Mouse (Mus musculus): ENCODE data around the gene Zfp398.
"Not testable (repeated sequence)": the region's sequence is repeated elsewhere in the genome, so short reads cannot be mapped to it uniquely, and the experiment has no call there.

Zfp398 gene

DNA sequence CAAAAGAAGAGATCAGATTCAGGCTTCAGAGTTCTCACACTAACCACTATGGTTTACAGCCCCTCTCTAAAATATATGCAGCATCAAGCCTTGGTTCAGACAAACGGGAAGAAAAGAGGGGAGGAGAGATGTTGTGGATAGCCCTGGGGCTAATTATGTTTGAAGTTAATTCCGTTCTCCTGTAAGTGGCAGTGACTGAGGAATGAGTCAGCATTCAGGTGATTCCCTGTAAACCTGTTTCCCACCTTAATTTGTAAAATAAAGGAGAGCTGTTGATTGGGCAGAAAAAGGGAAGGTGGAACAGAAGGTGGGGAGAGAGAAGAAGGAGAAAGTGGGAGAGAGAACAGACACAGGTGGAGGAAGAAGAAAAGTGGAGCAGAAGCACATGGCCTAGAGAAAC lies 11.2 kb upstream of the Zfp398 start:
- no peak for DNase-seq (ENCODE audit: low read depth)

DNA sequence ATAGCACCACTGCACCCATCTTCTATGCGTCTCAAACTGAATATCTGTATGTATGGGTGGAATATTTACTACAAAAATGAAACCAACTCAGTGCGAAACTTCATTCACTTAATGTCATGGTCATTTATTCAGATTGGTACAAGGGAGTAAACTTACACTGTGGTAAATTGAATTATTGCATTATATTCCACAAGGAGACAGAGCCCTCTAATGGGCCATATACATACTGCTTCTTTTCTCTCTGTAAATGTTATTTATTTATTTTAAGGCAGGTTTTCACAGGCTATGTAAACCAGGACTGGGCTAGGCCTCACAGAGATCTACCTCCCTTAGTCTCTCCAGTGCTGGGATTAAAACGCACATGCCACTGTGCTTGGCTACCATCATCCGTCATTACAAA lies 8.0 kb upstream of the Zfp398 start:
- DNase-seq (ENCODE audit: low read depth) = no peak

DNA sequence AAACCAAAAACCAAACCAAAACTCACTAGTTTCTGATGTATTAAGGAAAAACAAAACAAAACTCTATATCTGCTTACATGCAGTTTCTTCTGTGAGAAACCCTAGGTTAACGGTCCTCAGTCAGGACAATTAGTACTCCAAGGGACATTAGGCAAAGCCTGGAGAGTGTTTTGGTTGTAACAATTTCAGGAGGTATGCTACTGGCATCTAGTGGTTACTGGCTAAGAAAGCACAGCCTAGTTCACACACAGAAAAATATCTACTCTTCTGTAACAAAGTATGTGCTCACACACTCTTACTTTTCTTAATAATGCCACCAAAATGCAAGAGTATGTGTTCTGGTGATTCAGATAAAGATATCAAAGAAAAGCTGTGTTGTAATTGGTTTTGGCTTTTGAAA lies 6.5 kb upstream of the Zfp398 start:
- peak; percentile 51 for DNase-seq (ENCODE audit: low read depth)

DNA sequence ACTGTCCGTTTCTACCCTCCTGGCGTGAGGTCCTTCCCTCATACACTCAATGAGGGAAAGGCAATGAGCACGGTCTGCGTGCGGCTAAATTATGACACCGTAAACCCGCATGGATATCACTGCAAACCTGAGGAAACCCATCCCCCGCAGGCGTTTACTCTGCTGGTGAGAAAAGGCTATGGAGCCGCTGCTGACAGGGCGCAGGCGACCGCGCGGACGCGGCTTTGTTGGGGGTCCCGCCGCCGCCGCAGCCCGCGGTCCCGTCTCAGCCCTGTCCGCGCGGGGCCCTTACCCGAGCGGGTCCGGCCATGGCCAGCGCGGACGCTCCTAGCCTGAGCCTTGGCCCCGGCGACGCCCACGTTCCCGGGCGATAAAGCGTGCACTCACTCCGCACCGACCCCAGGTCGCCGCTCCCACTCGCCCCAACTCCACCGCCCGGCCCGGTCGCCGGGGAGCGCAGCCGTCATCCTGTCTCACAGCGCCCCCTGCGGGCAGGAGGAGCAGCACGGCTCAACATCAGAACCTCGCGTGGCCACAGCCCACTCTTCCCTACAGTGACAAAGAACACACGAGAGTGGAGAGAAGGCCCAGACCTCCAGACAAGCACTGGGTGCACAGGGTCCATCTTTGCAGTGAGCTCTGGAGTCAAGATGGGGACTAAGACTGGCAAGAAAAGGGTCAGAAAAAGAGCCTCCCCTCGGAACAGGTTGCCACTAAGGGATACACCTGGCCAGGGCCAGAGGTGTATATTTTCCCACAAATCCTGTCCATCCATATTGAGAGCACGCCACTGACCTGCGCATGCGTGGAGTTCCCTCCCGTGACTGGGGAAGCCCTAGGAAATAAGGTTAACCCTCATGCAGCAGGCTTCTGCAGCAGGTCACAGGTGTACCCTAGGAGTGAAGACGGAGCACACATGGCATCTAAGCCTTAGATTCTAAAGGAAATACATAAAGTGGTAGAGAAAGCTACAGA lies 5.1 kb upstream of the Zfp398 start, which contains the start of gene Zfp786:
TSS of gene Zfp786 (minus strand) at position 764 of the 975 bp plus-strand sequence.
- peak; percentile 94 for DNase-seq (ENCODE audit: low read depth)

DNA sequence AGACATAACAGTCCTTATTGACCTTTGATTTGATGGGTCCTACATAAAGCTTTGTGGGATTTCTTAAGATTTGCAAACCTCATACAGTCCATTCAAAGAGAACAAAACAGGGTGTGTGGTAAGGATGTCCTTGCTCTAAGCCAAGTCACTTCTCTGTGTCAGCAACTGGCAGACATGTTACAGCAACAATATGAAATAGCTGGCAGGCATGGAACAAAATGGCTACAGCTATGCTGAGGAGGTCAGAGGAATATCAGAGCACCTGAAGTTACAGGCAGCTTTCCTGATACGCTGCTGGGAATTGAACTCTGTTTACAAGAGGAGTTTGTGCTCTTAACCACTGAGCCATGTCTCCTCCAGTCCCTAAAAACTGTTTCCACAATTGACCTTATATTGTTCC lies 3.2 kb upstream of the Zfp398 start:
- DNase-seq (ENCODE audit: low read depth) = no peak

DNA sequence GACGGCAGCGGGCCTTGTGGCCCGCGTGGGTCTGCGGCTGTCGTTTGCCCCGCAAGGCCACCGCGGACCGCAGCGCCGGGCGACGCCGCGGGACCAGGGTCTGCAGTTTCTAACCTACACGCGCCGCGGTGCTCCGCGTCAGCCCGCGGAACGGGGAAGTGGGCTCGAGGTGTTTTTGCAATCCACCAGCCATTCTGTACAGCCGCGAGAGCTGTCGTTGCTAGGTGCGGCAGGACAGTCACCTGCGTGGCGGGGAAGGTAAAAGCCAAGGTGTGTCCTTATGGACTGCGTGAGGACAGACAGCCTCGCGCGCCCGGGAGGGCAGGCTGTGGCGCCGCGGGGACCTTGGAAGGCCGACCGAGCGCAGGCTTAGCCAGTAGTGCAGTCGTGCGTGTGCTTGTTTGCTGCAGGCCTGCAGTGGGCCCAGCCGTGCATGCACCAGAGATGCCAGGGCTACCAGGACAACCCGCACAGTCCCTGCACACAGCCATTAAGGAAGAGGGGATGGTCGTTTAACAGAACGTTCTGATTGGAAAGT lies 592 bp downstream of the Zfp398 start:
- DNase-seq (ENCODE audit: low read depth) = peak; percentile 69

DNA sequence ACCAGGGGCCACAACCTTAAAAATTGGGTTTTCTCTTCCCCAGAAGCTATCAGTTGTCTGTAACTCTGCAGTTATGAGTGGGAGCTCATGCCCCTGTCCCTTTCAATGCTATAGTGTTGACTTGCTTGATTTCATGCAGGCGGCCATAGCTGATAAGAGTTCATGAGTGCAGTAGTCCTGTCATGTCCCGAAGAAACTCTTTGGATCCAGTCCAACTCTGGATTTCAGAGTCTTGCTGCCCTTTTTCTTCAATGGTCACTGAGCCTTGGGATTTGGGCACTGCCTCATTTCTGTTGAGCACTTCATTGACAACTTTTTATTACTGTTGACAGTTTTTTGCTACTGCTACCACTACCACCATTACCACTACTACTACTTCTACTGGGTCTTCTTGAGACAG lies 2.2 kb downstream of the Zfp398 start:
- no peak for DNase-seq (ENCODE audit: low read depth)

DNA sequence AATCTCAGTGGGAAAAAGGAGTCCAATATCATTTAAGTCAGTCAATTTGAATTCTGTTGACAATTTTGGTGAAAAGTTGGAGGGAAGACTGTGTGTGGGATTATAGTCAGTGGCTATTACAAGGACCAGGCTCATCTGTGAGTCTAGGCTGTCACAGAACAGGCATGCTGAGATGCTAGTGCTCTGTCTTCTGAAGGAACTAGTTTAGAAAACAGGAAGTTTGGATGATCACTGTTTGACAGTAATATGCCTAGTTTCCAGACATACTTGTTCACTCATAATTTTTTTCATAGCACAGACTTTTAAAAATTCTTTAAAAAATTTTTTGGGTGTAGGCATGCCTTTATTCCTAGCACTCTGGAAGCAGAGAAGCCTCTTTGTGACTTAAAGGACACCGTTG lies 5.6 kb downstream of the Zfp398 start:
- no peak for DNase-seq (ENCODE audit: low read depth)

DNA sequence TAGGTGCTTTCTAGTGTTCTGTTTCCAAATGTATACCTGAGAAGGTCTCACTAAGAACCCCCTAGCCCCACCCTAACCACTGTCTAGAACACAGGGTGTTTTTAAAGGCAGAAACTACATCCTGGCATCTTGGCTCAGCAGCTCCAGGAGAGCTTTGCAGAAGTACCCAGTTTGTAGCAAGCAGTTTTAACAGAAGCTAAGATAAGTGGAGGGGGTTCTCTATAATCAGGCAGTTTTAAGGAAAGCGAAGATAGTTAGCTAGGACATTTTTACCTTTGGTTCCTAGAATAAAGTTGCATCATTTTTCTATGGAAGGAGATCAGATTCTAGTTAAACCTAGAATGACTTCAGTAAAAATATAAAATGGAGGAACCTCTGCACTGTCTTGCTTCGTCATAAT lies 6.4 kb downstream of the Zfp398 start:
- no peak for DNase-seq (ENCODE audit: low read depth)

DNA sequence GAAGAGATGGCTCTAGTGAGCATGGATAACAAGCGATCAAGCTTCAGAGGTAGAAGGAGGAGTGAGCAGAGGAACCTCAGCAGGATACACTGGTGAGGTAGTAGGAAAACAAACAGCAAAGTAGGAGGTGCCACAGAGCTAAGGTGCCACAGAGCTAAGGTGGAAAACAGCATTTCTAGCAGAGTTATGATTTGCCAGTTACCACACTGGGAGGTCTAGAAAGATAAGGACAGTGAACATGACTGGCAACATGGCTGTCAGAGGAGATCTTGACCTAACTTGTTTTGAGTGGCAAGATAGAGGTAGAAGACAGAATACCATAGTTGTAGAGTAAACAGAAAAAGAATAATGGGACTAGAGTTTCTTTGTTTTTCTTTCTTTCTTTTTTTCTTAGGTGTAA lies 6.9 kb downstream of the Zfp398 start:
- DNase-seq (ENCODE audit: low read depth) = no peak

DNA sequence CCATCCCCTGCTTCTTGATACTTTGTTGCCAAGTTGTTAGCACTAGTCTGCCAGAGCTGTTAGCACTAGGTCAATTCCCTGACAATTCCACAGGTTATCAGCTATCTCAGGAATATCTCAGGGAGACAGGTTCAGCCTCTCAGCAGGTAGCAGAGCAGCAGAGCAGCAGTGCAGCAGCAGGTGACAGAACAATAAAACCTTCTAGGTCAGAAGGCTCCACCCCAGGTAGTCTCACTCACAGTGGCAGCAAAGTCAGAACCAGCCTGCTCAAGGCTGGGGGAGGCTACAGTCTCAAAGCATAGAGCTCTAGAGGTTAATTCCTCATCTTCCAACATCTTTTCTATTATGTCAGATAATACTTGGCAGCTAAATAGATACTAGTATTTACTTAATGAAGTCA lies 10.3 kb downstream of the Zfp398 start:
- no peak for DNase-seq (ENCODE audit: low read depth)

DNA sequence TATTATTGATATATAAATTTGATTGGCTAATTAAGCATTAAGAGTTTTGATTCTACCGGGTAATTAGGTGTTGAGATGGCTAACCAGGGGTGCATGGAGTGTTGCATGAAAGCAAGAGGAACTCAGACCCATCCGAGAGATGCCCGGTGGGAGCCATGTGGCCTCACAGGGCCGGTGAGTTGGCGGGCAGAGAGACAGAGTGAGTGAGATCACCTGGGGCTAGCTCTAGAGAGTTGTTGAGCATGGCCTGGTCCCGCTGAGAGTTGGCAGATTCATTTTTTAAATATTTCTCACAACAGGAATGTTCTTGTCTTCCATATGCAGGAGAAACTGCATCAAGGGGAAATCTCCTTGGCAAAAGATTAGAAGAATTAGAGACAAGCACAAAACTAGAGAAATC lies 21.8 kb downstream of the Zfp398 start:
- DNase-seq (ENCODE audit: low read depth) = no peak

DNA sequence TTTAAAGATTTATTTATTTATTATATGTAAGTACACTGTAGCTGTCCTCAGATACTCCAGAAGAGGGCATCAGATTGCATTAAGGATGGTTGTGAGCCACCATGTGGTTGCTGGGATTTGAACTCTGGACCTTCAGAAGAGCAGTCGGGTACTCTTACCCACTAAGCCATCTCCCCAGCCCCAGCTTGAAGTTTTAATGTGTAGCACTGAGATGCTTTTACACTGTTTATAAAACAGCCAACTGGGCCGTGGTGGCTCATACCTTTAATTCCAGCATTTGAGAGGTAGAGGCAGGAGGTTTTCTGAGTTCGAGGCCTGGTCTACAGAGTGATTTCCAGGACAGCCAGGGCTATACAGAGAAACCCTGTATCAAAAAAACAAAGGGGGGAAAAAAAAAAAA lies 22.3 kb downstream of the Zfp398 start:
- DNase-seq (ENCODE audit: low read depth) = not testable (repeated sequence)

DNA sequence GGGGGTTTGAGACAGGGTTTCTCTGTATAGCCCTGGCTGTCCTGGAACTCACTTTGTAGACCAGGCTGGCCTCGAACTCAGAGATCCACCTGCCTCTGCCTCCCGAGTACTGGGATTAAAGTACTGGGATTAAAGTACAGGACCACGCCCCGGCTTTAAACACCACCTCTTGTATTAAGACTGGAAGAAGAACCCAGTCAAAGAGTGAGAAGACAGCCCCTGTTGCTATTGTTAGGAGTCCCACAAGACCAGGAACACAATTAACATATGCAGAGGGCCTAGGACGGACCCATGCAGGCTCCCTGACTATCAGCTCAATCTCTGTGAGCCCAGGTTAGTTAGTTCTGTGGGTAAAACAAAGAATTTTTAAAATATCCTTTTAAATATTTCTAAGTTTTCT lies 36.8 kb downstream of the Zfp398 start:
- no peak for DNase-seq (ENCODE audit: low read depth)

DNA sequence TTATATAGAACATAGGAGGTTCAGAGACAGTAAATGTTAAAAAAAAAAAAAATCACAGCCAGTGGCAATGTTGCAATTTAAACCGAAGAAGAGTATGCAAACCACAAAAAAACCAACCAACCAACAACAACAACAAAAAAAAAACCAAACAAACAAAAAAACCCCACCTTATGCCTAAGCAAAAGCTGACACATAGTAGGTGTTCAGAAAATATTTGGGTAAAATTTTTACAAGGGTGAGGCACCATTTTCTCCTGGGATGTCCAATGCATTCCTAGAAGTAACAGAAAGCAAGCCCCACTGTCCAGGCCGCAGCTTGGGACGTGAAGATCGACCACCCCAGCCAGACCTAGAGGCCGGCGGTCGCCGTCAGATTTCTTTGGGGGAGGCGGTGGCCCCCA lies 41.6 kb downstream of the Zfp398 start, which contains the start of gene Zfp282:
TSS of gene Zfp282 (plus strand) at position 147 of the 400 bp plus-strand sequence.
- DNase-seq (ENCODE audit: low read depth) = no peak

DNA sequence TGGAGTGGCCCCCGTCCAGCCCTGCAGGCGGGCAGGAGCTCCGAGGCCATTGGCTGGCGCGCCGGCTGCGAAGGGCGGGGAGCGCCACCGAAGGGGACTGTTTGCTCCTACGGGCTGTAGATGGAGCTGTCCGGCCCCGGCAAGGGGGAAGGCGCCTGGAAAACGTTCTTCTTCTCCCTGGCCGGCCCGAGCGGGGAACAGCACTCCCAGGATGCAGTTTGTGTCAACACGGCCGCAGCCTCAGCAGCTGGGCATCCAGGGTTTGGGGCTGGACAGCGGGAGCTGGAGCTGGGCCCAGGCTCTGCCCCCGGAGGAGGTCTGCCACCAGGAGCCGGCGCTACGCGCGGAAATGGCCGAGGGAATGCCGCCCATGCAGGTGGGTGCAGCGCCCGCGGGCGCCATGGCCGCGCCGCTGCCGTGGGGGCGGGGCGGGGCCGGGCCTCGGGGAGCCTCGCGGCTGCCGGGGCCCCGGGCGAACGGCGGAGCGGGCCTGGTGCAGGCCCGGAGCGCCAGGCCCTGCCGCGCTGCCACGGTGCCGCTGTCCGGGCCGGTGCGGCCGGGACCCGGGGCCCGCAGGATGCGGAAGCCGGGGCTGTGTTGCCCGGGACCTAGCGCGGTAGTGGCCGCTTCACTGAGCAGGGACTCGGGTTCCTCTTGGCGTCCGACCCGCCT lies 42.1 kb downstream of the Zfp398 start:
- peak; percentile 82 for DNase-seq (ENCODE audit: low read depth)

DNA sequence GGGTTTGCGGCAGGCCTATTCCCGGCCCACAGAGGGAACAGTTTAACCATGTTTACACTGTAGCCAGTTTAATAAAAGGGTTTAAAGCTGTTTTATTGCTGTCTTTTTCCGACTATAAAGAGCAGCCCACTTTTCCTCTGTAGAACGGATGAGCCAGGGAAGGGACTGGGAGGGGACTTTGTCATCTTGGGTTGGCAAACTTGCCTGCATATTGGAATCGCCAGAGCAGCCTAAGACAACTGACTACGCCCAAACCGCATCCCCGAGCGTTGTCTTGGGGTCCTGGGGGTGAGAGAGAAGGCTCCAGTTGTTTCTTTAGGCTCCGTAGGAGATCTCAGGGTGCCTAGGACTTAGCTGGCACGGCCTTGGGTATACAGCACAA lies 42.7 kb downstream of the Zfp398 start:
- no peak for DNase-seq (ENCODE audit: low read depth)

DNA sequence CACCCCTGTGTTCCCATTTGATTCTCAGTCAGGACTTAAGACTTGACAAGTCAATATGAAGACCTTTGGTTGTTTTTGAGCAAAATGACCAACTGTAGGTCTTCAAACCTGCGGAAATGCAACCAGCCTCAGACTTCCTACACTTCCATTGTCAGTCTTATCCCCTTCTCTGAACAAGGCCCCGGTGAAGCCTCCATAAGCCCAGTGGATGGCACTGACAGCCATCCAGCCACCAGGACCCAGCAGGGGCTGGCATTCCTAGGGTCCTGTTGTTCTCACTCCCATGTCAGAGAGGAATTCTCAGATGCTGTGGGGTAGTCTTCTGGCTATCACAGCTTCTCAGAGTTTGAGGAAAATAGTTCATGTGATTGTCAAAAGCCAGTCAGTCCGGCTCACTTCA lies 43.1 kb downstream of the Zfp398 start:
- DNase-seq (ENCODE audit: low read depth) = no peak

DNA sequence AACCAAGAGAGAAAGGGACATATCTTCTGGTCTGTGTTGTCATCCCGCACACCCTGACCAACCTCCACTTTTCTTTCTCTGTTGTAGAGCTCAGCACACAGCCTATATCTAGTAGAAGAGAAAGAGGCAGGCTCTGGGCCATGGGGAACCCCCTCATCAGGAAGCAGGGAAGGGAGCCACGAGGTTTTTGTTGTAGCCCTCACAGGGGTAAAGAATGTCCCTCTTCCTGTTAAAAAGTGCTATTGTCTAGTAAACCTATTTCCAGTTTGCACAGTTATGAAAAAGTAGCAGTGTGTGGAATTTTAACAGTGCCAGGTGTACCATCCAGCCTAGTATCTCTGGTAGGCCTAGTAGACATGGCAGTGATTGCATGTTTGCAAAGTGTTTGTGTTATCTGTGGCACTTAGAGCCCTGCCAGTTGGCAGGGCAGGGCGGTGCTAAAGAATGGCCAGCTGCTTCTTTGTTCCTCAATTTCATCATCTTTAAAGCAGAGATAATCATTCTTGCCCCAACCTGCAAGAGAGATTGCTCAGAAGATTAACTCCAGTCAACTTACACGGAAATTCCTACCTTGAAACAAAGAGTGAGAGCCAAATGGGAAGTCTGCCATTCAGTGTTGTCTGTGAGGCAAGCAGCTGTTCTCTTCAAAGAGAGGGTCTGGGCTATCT lies 43.7 kb downstream of the Zfp398 start:
- DNase-seq (ENCODE audit: low read depth) = peak; percentile 21

DNA sequence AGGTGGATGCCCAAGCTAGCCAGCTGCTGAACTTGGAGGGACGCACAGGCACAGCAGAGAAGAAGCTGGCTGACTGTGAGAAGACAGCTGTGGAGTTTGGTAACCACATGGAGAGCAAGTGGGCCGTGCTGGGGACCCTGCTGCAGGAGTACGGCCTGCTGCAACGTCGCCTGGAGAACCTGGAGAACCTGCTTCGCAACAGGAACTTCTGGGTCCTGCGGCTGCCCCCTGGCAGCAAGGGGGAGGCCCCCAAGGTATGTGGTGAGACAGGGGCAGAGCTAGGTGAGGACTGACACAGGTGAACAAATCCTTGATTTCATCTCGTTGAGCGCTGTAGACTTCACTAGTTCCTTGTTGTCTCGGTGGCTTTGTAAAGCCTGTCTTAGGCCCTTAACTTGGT lies 44.7 kb downstream of the Zfp398 start:
- DNase-seq (ENCODE audit: low read depth) = no peak

DNA sequence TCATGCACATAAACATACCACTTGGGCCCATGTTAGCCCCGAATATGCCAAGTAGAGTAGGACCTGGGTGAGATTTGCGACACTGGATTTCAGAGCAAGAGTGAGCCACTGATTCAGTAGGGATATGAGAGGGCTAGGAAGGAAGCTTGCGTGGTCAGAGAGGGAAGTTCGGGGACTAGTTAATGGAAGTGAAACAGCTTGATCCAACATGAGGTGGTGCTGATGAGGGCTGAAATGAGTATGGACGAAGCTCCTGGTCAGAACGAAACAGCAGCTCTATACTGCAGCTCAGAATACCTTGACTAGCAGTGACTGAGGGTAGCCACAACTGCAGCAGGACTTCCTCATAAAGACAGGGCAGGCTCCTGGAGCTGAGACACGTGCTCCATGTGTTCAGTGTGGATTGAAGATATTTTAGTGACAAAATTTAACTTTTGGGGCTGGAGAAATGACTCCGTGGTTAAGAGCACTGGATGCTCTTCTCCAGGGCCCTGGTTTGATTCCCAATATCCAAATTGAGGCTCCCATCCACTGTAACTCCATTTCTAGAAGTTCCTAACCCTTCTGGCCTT lies 53.4 kb downstream of the Zfp398 start:
- DNase-seq (ENCODE audit: low read depth) = no peak

DNA sequence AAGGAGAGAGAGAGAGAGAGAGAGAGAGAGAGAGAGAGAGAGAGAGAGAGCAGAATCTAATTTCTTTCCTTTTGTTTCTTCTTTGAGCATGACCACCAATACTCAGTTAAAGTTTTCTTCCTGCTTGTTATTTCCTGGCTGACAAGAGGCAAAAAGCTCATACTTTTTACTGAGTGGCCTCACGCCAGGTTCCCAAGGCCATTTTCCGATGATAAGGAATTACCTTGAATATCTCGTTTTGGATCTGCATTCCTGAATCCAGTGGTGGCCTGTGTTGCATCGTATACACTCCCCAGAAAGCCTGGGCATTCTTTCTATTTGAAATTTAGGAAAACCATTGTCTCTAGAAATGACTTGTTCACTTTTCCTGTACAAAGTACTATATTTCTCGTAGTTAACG lies 64.0 kb downstream of the Zfp398 start:
- no peak for DNase-seq (ENCODE audit: low read depth)

All from induced T-regulatory cell, adult 2 months (primary cell).